Mouse (Mus musculus): Measurements from ENCODE around the gene Zmynd8.
"Not testable (repeated sequence)": the region's sequence is repeated elsewhere in the genome, so short reads cannot be mapped to it uniquely, and the experiment has no call there.

The Zmynd8 gene

GRCm38 (mm10) chr2:165817437-165817836 is 81.4 kb downstream of the Zmynd8 start:
- in situ Hi-C loops (cut with MboI; ENCODE audit: unreplicated experiment in 2 of 2) = no loop called here

DNA sequence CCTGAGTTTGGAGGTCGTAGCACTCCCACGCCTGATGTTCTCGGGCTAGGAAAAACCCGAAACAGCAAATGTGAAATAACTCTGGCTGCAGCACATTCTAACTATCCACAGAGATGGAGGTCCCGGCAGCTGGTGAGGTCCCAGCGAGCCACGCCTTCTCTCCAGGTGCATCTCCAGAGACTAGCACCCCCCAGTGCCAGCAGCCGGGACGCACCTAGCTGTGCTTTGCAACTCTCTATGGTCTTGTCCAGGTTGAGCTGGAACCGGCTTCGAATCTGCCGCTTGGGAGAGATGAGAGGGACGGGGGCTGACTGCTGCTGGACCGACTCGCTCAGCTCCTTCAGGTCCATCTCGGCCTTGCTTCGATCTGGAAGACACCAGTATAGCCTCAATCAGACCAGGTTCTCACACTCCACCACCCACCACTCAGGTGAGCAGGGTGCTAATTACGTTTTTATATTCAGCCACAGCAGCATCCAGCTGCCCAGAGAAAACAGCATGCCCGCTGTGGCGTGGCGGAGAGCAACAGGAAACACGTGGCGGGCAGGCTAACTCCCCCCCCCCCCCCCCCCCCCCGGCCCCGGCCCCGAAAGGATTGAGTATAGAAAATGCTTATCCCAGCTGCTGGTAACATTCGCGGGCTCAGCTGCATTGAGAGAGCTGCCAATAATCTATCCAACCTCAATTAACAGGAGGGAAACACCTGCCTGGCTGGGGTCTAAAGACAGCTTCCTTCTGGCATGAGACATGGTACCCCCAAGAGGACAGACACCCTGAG is 83.5 kb downstream of the Zmynd8 start:
- in situ Hi-C loops (cut with MboI; ENCODE audit: unreplicated experiment in 2 of 2) = no loop called here

DNA sequence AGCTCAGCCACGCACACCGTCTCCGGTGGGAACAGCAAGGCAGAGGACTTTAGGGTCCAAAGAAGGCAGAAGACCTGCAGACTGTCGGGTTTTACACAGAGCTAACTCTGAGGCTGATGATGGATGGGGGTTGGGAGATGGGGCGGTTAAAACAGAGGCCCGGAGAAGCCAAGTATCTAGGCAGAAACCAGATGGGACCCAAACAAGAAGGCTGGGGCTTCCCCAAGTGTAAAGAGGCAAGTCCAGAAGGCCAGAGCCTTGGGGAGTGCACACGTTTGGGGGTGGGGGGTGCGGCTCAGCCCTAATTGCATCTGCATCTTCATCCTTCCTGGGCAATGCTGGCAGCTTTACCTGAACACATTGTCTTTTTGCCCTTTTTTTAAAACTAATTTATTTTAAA is 85.9 kb downstream of the Zmynd8 start:
- in situ Hi-C loops (cut with MboI; ENCODE audit: unreplicated experiment in 2 of 2) = loop anchor here (5.0 kb wide), 1 partner anchor 36 kb away; no protein-coding TSS in a partner anchor

DNA sequence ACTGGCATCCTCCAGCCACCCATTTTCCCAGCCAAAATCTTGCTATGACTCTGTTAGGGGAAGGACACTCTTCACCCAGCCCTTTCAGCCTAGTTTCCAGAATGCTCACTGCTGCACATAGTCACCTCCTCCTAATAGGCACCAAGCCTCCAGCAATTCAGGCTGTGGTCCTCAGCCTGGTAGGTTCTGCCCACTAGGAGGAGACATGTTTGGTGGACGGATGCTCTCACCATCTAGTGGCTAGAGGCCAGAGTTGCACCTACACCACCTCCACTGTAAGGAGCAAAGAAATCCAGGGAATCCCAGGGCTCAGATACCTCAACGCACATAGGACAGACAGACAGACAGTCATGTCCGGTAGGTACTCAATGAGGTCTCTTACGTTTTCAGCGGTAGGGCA is 87.3 kb downstream of the Zmynd8 start:
- in situ Hi-C loops (cut with MboI; ENCODE audit: unreplicated experiment in 2 of 2) = loop anchor here (5.0 kb wide), 1 partner anchor 34 kb away; no protein-coding TSS in a partner anchor

DNA sequence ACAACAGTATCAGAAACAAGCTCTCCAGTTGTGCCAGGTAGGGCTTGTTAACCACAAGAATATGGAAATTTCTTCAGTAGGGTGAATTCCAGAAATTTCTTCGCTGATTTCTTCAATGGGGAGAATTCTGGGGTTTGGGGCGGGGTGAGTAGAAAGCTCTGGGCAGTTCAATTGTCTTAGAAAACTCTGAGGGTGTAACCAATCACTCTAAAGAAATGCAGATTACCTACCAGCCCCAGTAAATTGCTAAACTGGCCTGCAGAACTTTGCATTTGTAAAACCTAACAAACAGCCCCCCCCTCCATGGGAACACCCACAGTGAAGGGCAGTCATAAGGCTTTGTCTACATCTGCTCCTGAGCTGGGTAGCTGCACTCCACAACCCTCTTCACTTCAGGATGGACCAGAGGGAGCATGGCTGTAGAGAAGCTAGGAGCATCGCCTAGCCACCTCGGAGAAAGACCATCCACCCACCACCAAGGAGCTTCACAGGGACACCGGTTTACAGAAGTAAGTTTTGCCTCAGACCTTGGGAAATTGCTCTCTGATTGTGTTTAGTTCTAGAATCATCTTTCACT is 88.8 kb downstream of the Zmynd8 start:
- in situ Hi-C loops (cut with MboI; ENCODE audit: unreplicated experiment in 2 of 2) = loop anchor here (5.0 kb wide), 1 partner anchor 33 kb away; no protein-coding TSS in a partner anchor

DNA sequence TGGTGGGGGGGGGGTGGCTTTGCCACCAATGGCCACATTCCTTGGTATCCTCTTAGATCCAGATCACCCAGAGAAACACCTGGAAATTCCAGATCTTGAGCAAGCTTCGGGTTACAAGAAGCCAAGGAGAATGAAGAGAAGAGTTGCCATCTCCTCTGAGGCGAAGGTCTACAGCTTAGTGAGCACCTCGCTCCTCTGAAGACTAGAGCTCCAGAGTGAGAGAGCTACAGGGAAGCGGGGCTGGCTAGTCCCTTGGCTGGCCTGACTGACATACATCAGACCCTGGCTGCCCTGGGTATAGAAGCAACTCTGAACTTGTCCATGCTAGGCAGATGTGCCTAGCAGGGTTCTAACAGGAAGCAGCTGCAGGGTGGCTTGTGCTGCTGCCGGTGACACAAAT is 89.7 kb downstream of the Zmynd8 start:
- in situ Hi-C loops (cut with MboI; ENCODE audit: unreplicated experiment in 2 of 2) = no loop called here

DNA sequence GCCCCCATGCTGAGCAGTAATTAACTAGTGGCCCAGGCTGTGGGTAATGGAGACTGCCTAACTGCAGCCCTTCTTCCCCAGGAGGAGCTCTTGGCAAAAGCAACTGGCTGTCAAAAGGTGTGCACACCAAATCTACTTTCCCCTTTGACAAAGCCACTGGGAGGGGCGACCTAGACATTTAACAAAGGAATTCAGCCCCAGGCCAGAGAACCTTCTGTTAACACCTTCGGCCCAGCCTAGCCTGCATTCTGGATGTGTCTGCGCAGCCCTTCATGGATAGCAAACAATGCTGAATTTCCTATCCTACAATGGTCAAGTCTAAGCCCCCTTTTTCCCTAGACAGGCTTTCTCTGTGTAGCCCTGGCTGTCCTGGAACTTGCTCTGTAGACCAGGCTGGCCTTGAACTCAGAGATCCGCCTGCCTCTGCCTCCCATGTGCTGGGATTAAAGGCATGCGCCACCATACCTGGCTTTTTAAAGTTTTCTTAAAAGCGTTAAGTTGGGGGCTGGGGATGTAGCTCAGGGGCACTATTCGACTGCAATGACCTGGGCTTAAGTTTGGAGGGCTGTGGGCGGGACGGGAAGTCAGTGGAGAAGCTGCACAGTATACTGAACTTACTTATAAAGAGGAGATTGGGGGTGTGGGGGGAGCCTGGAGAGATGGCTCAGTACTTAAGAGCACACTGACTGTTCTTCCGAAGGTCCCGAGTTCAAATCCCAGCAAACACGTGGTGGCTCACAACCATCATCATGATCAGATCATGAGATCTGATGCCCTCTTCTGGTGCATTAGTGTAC is 90.4 kb downstream of the Zmynd8 start:
- in situ Hi-C loops (cut with MboI; ENCODE audit: unreplicated experiment in 2 of 2) = no loop called here

- in situ Hi-C loops (cut with MboI; ENCODE audit: unreplicated experiment in 2 of 2) = not testable (repeated sequence)
Observed at GRCm38 (mm10) chr2:165800174-165800573, 98.6 kb downstream of the Zmynd8 start.

DNA sequence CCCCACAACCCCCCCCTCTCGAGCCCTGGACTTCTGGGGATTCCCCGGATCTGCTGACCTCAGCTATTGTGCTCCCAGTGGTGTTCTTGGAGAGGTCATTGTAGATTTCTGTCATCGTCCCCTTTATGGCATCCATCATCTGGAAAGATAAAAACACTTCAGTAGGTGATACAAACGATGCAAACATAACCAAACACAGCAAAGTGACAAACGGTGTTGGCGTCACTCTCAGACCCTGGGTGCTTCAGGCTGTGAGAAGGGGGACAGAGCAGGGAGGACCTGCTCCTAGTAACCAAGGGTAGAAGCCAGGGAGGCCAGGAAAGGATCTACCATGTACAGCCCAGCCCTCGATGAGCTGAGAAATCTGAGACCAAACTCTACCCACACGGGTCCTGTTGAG is 100.9 kb downstream of the Zmynd8 start:
- in situ Hi-C loops (cut with MboI; ENCODE audit: unreplicated experiment in 2 of 2) = loop anchor here in 1 of 2 experiments (25.0 kb wide), 1 partner anchor 764 kb away; no protein-coding TSS in a partner anchor

DNA sequence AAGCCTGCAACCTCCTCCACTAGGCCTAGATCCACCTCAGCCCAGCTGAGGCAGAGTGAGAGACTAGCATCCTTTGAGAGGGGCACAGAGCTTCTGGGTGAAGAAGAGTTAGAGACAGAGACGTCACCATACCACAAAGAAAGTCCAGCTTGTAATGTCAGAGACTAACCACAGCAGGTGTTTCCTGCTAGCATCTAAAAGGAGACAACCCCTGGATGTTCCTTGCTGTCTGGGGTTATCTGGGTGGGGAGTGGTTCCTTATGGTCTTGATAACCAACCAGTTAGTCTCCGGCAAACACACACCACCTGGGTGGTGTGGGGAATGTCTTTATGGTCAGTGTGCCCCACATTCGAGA is 105.6 kb downstream of the Zmynd8 start:
- in situ Hi-C loops (cut with MboI; ENCODE audit: unreplicated experiment in 2 of 2) = loop anchor here in 1 of 2 experiments (25.0 kb wide), 1 partner anchor 769 kb away; no protein-coding TSS in a partner anchor

GRCm38 (mm10) chr2:165792431-165793282 is 106.2 kb downstream of the Zmynd8 start:
- in situ Hi-C loops (cut with MboI; ENCODE audit: unreplicated experiment in 2 of 2) = loop anchor here in 1 of 2 experiments (25.0 kb wide), 1 partner anchor 770 kb away; no protein-coding TSS in a partner anchor

GRCm38 (mm10) chr2:165791657-165792056 is 107.2 kb downstream of the Zmynd8 start:
- in situ Hi-C loops (cut with MboI; ENCODE audit: unreplicated experiment in 2 of 2) = loop anchor here in 1 of 2 experiments (25.0 kb wide), 1 partner anchor 771 kb away; no protein-coding TSS in a partner anchor

DNA sequence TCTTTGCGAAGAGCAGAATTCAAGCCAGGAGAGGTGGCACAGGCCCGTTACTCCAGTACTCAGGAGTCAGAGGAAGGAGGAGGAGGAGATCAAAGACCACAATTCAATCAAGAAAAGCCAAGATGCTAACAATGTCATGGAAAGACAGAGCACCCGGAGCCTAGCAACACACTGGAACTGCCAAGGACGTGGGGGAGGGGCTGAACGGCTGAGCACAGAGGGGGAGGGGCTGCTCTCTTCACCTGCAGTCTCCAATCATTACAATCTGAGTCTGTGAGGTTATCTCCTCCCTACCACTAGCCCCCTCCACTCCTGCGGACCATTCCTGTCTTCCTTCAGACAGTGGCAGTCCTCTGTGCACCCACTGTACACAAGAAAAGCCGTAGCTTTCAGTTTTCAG is 107.8 kb downstream of the Zmynd8 start:
- in situ Hi-C loops (cut with MboI; ENCODE audit: unreplicated experiment in 2 of 2) = loop anchor here in 1 of 2 experiments (25.0 kb wide), 1 partner anchor 771 kb away; no protein-coding TSS in a partner anchor

- in situ Hi-C loops (cut with MboI; ENCODE audit: unreplicated experiment in 2 of 2) = loop anchor here in 1 of 2 experiments (25.0 kb wide), 1 partner anchor 773 kb away; no protein-coding TSS in a partner anchor
Observed at GRCm38 (mm10) chr2:165789667-165790066, 109.1 kb downstream of the Zmynd8 start.

- in situ Hi-C loops (cut with MboI; ENCODE audit: unreplicated experiment in 2 of 2) = loop anchor here in 1 of 2 experiments (25.0 kb wide), 1 partner anchor 774 kb away; no protein-coding TSS in a partner anchor
Observed at GRCm38 (mm10) chr2:165788796-165789195, 110.0 kb downstream of the Zmynd8 start.

DNA sequence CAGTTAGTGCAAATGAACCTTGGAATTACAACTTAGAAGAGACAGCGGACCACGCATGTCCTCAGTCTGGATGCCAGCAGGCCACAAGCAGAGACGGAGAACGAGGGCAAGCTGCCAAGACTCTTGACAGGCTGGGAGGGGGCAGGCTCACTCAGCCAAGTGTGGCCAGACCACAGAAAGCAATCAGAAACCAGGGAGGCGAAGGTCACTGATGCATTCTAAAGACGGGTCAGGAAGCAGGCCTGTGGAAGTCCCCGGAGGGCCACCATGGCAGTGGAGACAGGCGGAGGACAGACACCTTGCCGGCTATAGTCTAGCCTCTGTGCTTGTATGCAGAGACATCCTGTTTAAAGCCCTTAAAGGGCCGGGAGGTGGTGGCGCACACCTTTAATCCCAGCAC is 110.8 kb downstream of the Zmynd8 start:
- in situ Hi-C loops (cut with MboI; ENCODE audit: unreplicated experiment in 2 of 2) = loop anchor here in 1 of 2 experiments (25.0 kb wide), 1 partner anchor 774 kb away; no protein-coding TSS in a partner anchor

DNA sequence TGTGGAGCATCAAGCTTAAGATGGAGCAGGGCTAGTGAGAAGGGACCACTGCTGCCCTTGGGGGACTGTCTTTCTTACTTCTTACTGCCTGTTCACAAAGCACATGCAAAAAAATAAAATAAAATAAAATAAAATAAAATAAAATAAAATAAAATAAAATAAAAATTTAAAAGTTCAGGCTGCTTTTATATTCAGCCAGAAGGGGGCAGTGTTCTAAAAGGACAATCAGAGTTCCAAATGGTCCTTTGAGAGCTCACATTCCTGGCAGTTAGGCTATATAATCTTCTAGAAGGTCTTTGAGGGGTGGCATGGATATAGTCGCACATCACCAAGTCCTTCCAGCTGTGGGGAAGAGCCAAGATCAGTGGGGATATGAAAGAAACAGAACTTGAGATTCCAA is 112.3 kb downstream of the Zmynd8 start:
- in situ Hi-C loops (cut with MboI; ENCODE audit: unreplicated experiment in 2 of 2) = loop anchor here in 1 of 2 experiments (25.0 kb wide), 1 partner anchor 776 kb away; no protein-coding TSS in a partner anchor

DNA sequence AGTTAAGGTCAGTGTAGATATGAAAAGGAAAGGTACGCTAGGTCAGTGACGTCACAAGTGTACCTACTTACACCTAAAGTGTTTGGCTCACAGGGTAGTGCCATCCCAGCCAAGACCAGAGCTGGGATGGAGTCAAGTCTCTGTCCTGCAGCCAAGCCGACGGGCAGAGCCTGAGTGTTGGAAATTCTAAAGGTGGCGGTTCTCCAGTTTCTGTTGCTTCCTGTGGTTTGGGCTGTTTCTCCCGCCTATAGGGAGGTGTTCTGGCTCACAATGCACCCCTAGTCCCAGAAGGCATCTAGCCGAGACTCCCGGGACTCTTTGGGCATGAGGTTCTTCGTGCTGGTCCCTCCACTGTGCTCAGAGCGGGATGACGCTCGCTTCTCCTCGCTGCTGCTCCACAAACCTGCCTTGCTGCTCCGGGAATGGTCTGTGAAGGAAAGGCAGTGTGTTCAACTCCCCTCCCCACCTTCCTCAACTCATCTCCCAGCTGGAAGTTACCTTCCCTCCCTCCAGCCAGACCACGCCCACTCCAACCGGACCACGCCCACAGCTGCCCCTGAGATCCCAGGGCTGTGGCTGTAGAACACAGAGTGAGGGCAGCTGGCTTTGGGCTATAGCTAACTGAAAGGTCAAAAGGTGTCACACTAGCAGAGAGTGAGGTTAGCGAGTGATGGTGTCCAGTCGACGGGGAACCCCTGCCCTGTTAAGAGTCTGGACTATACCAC is 113.3 kb downstream of the Zmynd8 start:
- in situ Hi-C loops (cut with MboI; ENCODE audit: unreplicated experiment in 2 of 2) = loop anchor here in 1 of 2 experiments (25.0 kb wide), 1 partner anchor 777 kb away; no protein-coding TSS in a partner anchor

- in situ Hi-C loops (cut with MboI; ENCODE audit: unreplicated experiment in 2 of 2) = loop anchor here in 1 of 2 experiments (5.0 to 25.0 kb wide), 2 partner anchors 265 to 780 kb away; no protein-coding TSS in a partner anchor
Observed at GRCm38 (mm10) chr2:165782324-165782723, 116.5 kb downstream of the Zmynd8 start.

Measured in v-Abl transformed pro-B cells (cell line).